Mouse (Mus musculus): ENCODE results near the gene Myo6.

Gene Myo6

GRCm38 (mm10) chr9:80184138-80184537 lies 19.3 kb downstream of the Myo6 start:
- DNase-seq: no peak

GRCm38 (mm10) chr9:80185737-80186136 lies 20.9 kb downstream of the Myo6 start:
- DNase-seq: no peak

GRCm38 (mm10) chr9:80186693-80187092 lies 21.9 kb downstream of the Myo6 start:
- no peak for DNase-seq

- DNase-seq: peak; percentile 34 to 43
These were observed 23.6 kb downstream of the Myo6 start for GRCm38 (mm10) chr9:80188324-80188893.

GRCm38 (mm10) chr9:80191240-80191639 lies 26.4 kb downstream of the Myo6 start:
- DNase-seq: peak in 1 of 2 experiments; percentile 44

- peak; percentile 64 to 68 for DNase-seq
These were observed 27.5 kb downstream of the Myo6 start for GRCm38 (mm10) chr9:80192324-80192723.

GRCm38 (mm10) chr9:80194446-80194845 lies 29.6 kb downstream of the Myo6 start:
- DNase-seq: no peak

GRCm38 (mm10) chr9:80196161-80196560 lies 31.3 kb downstream of the Myo6 start:
- no peak for DNase-seq

- no peak for DNase-seq
These were observed 32.4 kb downstream of the Myo6 start for GRCm38 (mm10) chr9:80197233-80197632.

GRCm38 (mm10) chr9:80200855-80201254 lies 36.0 kb downstream of the Myo6 start:
- DNase-seq: no peak

GRCm38 (mm10) chr9:80202374-80203060 lies 37.7 kb downstream of the Myo6 start:
- DNase-seq: peak; percentile 55 to 62

- DNase-seq: peak in 1 of 2 experiments; percentile 20
These were observed 43.9 kb downstream of the Myo6 start for GRCm38 (mm10) chr9:80208681-80209080.

GRCm38 (mm10) chr9:80209459-80209858 lies 44.6 kb downstream of the Myo6 start:
- no peak for DNase-seq

- peak; percentile 51 to 77 for DNase-seq
These were observed 45.3 kb downstream of the Myo6 start for GRCm38 (mm10) chr9:80210096-80210495.

- no peak for DNase-seq
These were observed 48.6 kb downstream of the Myo6 start for GRCm38 (mm10) chr9:80213428-80213827.

GRCm38 (mm10) chr9:80215502-80215901 lies 50.7 kb downstream of the Myo6 start:
- DNase-seq: no peak

- DNase-seq: no peak
These were observed 52.1 kb downstream of the Myo6 start for GRCm38 (mm10) chr9:80216786-80217501.

GRCm38 (mm10) chr9:80218718-80219117 lies 53.9 kb downstream of the Myo6 start:
- no peak for DNase-seq

GRCm38 (mm10) chr9:80223989-80224635 lies 59.3 kb downstream of the Myo6 start:
- DNase-seq: no peak

- no peak for DNase-seq
These were observed 61.9 kb downstream of the Myo6 start for GRCm38 (mm10) chr9:80226579-80227325.

GRCm38 (mm10) chr9:80233831-80234455 lies 69.1 kb downstream of the Myo6 start:
- DNase-seq: no peak

- peak; percentile 54 to 79 for DNase-seq
These were observed 72.5 kb downstream of the Myo6 start for GRCm38 (mm10) chr9:80237184-80237799.
